Comparison of ENCODE assay signal across 16 mouse cellular contexts in genomic region chr6:124376311-124376710, GRCm38 (mm10). TPM values are rescaled to one million over a fixed set of nuclear protein-coding genes. Genes with fewer than 3 reads are reported as not detected.
DNase-seq lines count a peak whose midpoint lies in the region; ATAC-seq and TF ChIP-seq lines count a peak whose summit lies in the region.
"Had no signal": no experiment of that assay in that cellular context is flagged by ENCODE, and none has a peak within 500 bp of the region (broad histone marks: within the 10 kb centered on the region; RNA-seq: fewer than 3 reads in every experiment).

No protein-coding gene starts in this region.

- no peak for DNase-seq in gastrocnemius, adult 2 months
- no peak for DNase-seq in gastrocnemius, postnatal 36 days
- DNase-seq in T-cell, adult 2 months (ENCODE audit: low spot score) = peak; percentile 17
- peak; percentile 43 for DNase-seq in liver
- no peak for DNase-seq in left cerebral cortex, postnatal 4 days
- DNase-seq in cerebellum, adult 2 months = no peak
- DNase-seq: kidney, adult 11 months; kidney, postnatal 36 days; right cerebral cortex, postnatal 25 days had no signal

- intact Hi-C loops in gastrocnemius, adult 2 months (cut with DNase I) = no loop called here
- intact Hi-C loops in gastrocnemius, postnatal 36 days (cut with DNase I) = no loop called here
- intact Hi-C loops in left cerebral cortex, postnatal 4 days (cut with DNase I) = loop anchor here (5.0 to 10.0 kb wide), 2 partner anchors 114 to 1492 kb away; no protein-coding TSS in a partner anchor

- H3K27ac ChIP-seq in gastrocnemius, adult 2 months = peak overlapping the region; percentile 28; the same call in 1 of the 2 replicates
- no peak overlapping the region for H3K27ac ChIP-seq in cerebellum, adult 2 months (ENCODE audit: insufficient read depth, low read length)
- H3K27ac ChIP-seq: embryonic facial prominence, embryonic 13.5 days; heart, embryonic 15.5 days; hindbrain, embryonic 10.5 days; midbrain, embryonic 13.5 days; stomach, embryonic 15.5 days had no signal

- no peak overlapping the region for H3K4me3 ChIP-seq in gastrocnemius, adult 2 months
- no peak overlapping the region for H3K4me3 ChIP-seq in cerebellum, adult 2 months (replicated peaks; ENCODE audit: insufficient read depth, low read depth, low read length)
- H3K4me3 ChIP-seq: embryonic facial prominence, embryonic 13.5 days; heart, embryonic 15.5 days; hindbrain, embryonic 10.5 days; midbrain, embryonic 13.5 days; stomach, embryonic 15.5 days had no signal

- no peak for TF ChIP-seq POLR2A in cerebellum, adult 2 months (IDR thresholded peaks at IDR 0.05; ENCODE audit: borderline replicate concordance, insufficient read depth, low read length)

- 95% methylated on average over 5 of the region's 5 CpGs for WGBS in cerebellum, adult 2 months

- no peaks in the 10 kb centered on the region for H3K27me3 ChIP-seq in cerebellum, adult 2 months (ENCODE audit: control insufficient read depth, insufficient read depth, low read length)
- H3K27me3 ChIP-seq: embryonic facial prominence, embryonic 13.5 days; heart, embryonic 15.5 days; midbrain, embryonic 13.5 days; stomach, embryonic 15.5 days had no signal

- ATAC-seq in megakaryocyte progenitor cell, adult 5-6 weeks (replicated peaks; ENCODE audit: poor library complexity) = peak; percentile 35
- no peak for ATAC-seq in granulocyte monocyte progenitor cell, adult 5-6 weeks (replicated peaks; ENCODE audit: poor library complexity, severe bottlenecking)
- ATAC-seq: midbrain, embryonic 13.5 days had no signal

- H3K4me1 ChIP-seq in cerebellum, adult 2 months (ENCODE audit: control insufficient read depth, insufficient read depth, low read length) = no peaks in the 10 kb centered on the region
- H3K4me1 ChIP-seq: embryonic facial prominence, embryonic 13.5 days; heart, embryonic 15.5 days; midbrain, embryonic 13.5 days; stomach, embryonic 15.5 days had no signal

- no peak for TF ChIP-seq CTCF in gastrocnemius, adult 2 months (IDR thresholded peaks at IDR 0.05)
- TF ChIP-seq CTCF in cerebellum, adult 2 months (IDR thresholded peaks at IDR 0.05; ENCODE audit: borderline replicate concordance, insufficient read depth, low read depth, low read length) = no peak

RNA-seq across cellular contexts. Expression of gene Pex5, which starts 38.6 kb away (rescaled TPM):
- 10 to 100 TPM; 19.8 to 25.2 TPM for total RNA-seq in gastrocnemius, adult 2 months (2021)
- total RNA-seq in gastrocnemius, postnatal 36 days (2021) = 10 to 100 TPM; 21.1 to 22.0 TPM
- total RNA-seq in megakaryocyte progenitor cell, adult 5-6 weeks (2015) = 15.5 and 20.7 TPM in 2 replicates
- 18.9 and 20.6 TPM in 2 replicates for total RNA-seq in megakaryocyte progenitor cell, adult 5-6 weeks (2017)
- 31.3 and 34.9 TPM in 2 replicates for total RNA-seq in granulocyte monocyte progenitor cell, adult 5-6 weeks (2014; fragmentation: Nextera tagmentation)
- 16.2 and 19.5 TPM in 2 replicates for total RNA-seq in granulocyte monocyte progenitor cell, adult 5-6 weeks (2017)
- total RNA-seq in left cerebral cortex, postnatal 4 days (2021) = 10 to 100 TPM; 80.4 to 82.4 TPM
- 57.1 and 58.5 TPM in 2 replicates for polyA plus RNA-seq in cerebellum, adult 2 months (2012; rRNA removed)

Comparison
In these comparisons a context has a peak if more than half of its experiments do, and no peak if none do; other contexts are left out.
1. DNase-seq: peak in T-cell, adult 2 months (single experiment) and liver (single experiment); none in gastrocnemius, adult 2 months (single experiment), gastrocnemius, postnatal 36 days (0 of 2), left cerebral cortex, postnatal 4 days (single experiment) and cerebellum, adult 2 months (0 of 2).